Mouse (Mus musculus) gastrocnemius, adult 2 months (tissue): ENCODE measurements around the gene Prune2. TPM values are rescaled to one million over a fixed set of nuclear protein-coding genes. Genes with fewer than 3 reads are reported as not detected.

Source experiments
- DNase-seq: peaks from one replicate; pipeline ENCODE4 v3.0.0; 2022
- H3K27ac ChIP-seq: fragments of 200-600 bp; 2 replicates; pipeline ENCODE4 v1.8.1; 2022; ENCODE audit warnings: mild to moderate bottlenecking
- H3K4me3 ChIP-seq: fragments of 200-600 bp; 2 replicates; pipeline ENCODE4 v1.8.1; 2022; ENCODE audit warnings: mild to moderate bottlenecking, moderate library complexity
- CTCF ChIP-seq: fragments of 200-600 bp; IDR thresholded peaks from 2 replicates; pipeline ENCODE4 v1.8.1; 2022; ENCODE audit warnings: antibody characterized with exemption, mild to moderate bottlenecking, moderate library complexity
- intact Hi-C: fragments of 180-260 bp; cut with DNase I; formaldehyde crosslinking; loops from one replicate; pipeline ENCODE4 v1.15.1; 2025
- total RNA-seq, 2 experiments: library from RNA; stranded (reverse); gene quantifications; 2 replicates each; pipeline ENCODE4 v1.2.3; 2021

Prune2 gene
- total RNA-seq, 2 experiments from 2014 or later, result 5.9 to 9.6 TPM

DNA sequence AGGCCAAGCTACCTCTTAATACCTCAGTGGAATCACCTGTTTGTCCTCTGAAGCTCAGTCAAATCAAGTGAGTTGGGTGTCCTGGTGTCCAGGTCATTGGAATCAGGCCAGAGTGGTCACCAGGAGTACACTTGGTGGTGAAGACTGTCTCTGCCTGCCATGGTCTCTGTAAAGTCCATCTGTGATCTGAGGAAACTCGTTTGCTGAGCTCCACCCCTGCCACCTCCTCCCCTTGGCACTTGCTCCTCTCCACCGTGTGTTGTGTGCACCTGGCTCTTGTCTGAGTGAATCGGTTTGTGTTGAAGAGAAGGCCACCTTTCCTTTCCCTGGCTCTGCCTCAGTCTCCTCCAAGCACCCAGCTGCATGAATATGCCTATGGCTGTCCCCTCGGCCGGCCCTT lies 238.8 kb downstream of the Prune2 start:
- intact Hi-C loops, result no loop called here
- no peak overlapping the region for H3K27ac ChIP-seq
- H3K4me3 ChIP-seq, result no peak overlapping the region
- no peak for TF ChIP-seq CTCF
- DNase-seq, result no peak

DNA sequence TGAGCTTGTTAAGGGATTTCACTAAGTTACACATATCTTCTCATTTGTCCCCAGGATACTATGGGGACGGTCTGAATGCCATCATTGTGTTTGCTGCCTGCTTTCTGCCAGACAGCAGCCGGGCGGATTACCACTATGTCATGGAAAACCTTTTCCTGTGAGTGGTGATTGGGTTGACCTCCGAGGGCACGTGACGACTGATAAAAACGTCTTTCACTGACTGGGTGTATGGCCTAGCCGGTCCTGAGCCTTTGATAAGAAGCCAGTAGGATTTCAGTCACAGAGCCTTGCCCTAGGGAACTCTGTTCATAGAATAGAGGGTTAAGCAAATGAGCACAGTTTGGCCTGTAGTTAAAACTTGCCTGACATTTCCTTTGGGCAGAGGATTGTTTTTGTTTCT lies 243.1 kb downstream of the Prune2 start:
- DNase-seq, result no peak
- TF ChIP-seq CTCF, result no peak
- no peak overlapping the region for H3K4me3 ChIP-seq
- intact Hi-C loops, result no loop called here
- H3K27ac ChIP-seq, result no peak overlapping the region

DNA sequence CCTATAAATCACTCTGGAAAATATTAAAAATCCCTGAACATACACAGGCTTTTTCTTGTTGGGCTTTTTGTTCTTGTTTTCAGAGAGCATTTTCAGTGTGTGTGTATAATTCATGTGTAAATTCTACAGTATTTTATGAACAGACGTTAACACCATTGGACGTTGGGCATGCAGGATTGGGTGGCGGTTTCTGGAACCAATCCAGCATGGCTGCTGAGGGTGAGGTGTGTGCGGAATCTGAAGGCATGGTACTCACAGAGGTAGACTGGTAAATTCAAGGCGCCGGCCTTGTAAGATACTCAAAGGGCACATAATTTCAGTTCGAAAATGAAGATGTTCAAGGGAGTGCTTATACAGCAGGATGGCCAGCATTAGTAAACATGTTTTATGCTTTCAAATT lies 251.2 kb downstream of the Prune2 start:
- no peak for TF ChIP-seq CTCF
- intact Hi-C loops, result no loop called here

DNA sequence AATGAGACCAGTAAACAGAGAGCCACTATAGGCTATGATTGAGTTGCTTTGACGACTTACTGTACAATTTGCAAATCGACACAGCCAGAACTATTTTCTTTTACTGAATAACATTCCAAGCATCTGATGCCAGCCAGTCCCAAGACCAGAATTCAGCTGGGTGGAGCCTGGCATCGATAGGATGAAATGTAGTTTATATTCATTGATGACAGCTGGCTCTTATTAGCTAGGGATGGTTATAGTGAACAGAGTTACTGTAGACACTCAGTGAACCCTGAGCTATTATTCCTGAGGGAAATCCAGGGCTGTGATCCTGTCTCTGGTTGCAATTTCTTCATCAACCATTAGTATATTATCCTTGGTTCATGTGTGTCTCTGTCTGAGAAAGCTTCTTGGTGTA lies 254.6 kb downstream of the Prune2 start:
- no peak overlapping the region for H3K4me3 ChIP-seq
- intact Hi-C loops, result no loop called here
- no peak for DNase-seq
- no peak overlapping the region for H3K27ac ChIP-seq
- TF ChIP-seq CTCF, result no peak

More for the DNA sequence above, 251.2 kb downstream of the Prune2 start:
- Histone ChIP-seq H3K4me3 (no peak overlapping the region), H3K27ac (no peak overlapping the region)
- DNase-seq, result no peak

DNA sequence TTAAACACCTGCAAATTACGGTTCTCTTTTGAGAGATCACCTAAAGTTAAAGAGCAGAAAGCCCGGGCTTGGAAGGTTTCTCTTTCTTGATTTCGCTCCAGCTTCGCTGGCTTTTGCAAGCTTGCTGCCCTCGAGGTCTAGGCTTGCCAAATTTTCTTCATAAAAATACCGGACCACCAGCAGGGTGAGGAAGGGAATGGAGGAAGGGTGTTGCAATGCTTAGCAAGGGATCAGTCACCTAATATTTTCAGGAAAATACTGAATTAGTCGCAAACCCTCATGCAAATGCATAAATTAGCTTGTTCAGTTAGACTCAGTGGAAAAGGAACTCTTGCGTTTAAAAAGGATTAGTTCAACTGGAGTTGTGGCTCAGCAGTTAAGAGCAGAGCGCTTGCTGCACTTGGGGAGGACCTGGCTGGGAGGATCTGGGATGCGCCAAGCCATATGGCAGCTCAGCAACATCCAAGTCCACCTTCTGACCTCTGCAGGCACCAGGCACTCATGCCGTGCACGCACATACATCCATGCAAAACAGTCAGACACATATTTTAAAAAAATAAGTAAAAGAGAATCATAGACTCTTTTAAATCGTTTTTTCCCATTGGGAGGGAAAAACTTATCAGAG lies 259.1 kb downstream of the Prune2 start:
- no peak for TF ChIP-seq CTCF
- Histone ChIP-seq H3K4me3 (no peak overlapping the region), H3K27ac (no peak overlapping the region)
- no peak for DNase-seq
- intact Hi-C loops, result no loop called here

DNA sequence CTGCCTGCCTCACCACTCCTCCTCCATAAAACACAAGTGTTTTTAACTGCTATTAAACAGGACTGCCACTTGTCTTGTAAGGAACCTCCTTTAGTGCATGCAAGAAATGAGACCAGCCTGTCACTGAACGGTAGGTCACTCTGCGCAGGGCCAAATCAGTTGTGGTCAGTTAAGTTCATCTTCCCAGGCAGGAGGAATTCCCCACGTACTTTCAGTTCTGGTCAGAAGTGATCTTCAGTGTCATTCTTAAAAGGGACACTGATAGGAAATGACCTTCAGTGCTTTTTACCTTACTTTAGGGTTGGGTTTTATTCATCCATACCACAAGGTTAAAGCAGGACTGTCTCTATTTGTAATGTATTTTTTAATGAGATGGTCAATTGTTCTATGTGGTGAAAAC lies 262.3 kb downstream of the Prune2 start:
- no peak for DNase-seq
- Histone ChIP-seq H3K4me3 (no peak overlapping the region), H3K27ac (no peak overlapping the region)
- TF ChIP-seq CTCF, result no peak
- intact Hi-C loops, result no loop called here

DNA sequence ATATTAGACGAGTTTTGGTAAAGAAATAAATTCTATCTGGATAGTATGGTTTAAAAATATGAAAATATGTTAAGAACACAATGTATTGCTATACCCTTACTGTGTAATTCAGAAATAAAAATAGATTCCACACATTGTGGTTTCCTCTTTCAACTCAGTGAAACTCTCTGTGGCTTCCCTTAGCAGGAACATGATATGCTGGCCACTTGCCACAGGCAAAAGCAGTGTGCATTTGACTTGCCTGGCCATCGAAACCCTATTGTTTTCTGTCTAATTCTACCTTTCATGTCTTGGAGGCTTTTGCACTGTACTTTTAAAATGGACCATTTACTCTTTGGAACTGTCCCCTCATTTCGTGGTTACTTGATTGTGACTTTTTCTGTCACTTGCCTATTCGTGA lies 267.9 kb downstream of the Prune2 start:
- DNase-seq, result peak; percentile 23
- no peak for TF ChIP-seq CTCF
- H3K27ac ChIP-seq, result no peak overlapping the region
- intact Hi-C loops, result no loop called here
- H3K4me3 ChIP-seq, result no peak overlapping the region

DNA sequence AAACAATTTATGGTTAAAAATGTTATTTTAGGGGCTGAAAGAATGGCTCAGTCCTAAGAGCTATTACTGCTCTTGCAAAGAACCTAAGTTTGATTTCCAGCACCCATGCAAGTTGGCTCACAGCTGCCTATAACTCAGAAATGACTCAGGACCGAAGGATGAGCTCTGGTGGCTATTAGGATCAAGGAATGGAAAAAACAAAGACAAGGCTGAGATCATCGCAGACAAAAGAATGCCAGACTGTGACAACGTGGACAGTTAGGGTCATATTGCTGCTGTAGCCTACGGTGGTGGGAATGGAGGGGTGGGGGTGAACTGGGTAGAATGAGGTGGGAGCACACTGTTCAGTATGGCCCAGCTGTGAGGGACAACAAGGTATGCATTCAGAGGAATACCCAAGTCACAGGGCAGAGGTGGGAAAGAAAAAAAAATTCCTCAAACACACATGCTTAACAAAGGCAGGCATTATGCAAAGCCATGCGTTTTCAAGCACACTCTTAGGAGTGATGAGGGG lies 269.7 kb downstream of the Prune2 start:
- TF ChIP-seq CTCF, result no peak
- Histone ChIP-seq H3K27ac (no peak overlapping the region), H3K4me3 (no peak overlapping the region)
- no peak for DNase-seq
- intact Hi-C loops, result no loop called here

DNA sequence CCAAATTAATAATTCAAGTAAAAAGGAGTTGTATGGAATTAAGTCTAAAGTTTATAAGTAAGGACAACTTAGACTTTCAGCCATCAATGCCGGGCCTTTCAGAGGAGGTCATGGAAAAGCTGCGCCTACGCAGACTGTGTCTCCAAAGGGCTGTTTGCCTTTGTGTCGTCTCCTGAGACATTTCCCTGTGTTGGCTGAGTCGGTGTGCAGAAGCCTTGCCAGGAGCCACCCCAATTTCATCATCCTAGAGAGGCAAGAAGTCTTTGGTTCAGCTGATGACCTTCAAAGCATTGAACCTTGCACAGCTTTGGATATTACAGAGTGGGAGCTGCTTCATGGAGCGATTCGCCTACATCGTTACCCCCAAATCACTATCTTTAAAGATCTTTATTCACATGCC lies 270.2 kb downstream of the Prune2 start:
- Histone ChIP-seq H3K27ac (no peak overlapping the region), H3K4me3 (no peak overlapping the region)
- TF ChIP-seq CTCF, result no peak
- intact Hi-C loops, result no loop called here
- peak; percentile 19 for DNase-seq

DNA sequence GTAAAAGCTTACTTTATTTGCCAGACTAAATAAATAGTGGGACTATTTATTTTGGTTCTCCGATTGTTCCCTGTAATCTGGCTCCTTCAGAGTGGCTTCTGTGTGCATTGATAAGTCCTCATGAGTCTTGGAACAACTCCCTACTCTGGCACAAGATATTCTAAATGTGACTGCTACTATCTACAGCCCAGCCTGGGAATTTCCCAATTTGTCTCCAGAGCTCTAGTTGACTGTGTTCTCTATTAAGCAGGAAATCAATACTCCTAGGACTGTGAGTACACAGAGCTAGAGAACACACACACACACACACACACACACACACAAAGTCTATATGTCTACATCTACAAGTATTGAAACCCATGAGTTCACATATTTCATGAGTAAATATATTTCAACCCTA lies 274.1 kb downstream of the Prune2 start:
- no peak for TF ChIP-seq CTCF
- H3K4me3 ChIP-seq, result no peak overlapping the region
- DNase-seq, result no peak
- intact Hi-C loops, result no loop called here
- H3K27ac ChIP-seq, result no peak overlapping the region

DNA sequence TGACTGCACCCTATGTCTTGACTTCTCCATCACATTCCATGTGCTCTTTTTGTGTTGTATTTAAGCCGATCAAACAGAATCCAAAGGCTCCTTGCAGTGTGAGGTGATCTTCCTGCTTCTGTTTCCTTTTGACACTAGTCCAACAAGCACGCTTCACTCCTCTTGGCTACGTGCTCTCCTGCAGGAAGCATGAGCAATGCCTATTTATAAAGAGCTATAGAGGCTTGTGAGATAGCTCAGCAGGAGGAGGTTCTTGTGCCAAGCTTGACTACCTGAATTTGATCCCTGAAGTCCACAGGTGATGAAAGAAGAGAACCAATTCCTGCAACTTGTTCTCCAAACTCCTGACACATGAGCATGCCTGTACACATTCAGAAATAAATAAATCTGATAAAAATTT lies 282.6 kb downstream of the Prune2 start:
- no peak overlapping the region for H3K4me3 ChIP-seq
- intact Hi-C loops, result no loop called here
- DNase-seq, result no peak
- H3K27ac ChIP-seq, result no peak overlapping the region
- no peak for TF ChIP-seq CTCF

DNA sequence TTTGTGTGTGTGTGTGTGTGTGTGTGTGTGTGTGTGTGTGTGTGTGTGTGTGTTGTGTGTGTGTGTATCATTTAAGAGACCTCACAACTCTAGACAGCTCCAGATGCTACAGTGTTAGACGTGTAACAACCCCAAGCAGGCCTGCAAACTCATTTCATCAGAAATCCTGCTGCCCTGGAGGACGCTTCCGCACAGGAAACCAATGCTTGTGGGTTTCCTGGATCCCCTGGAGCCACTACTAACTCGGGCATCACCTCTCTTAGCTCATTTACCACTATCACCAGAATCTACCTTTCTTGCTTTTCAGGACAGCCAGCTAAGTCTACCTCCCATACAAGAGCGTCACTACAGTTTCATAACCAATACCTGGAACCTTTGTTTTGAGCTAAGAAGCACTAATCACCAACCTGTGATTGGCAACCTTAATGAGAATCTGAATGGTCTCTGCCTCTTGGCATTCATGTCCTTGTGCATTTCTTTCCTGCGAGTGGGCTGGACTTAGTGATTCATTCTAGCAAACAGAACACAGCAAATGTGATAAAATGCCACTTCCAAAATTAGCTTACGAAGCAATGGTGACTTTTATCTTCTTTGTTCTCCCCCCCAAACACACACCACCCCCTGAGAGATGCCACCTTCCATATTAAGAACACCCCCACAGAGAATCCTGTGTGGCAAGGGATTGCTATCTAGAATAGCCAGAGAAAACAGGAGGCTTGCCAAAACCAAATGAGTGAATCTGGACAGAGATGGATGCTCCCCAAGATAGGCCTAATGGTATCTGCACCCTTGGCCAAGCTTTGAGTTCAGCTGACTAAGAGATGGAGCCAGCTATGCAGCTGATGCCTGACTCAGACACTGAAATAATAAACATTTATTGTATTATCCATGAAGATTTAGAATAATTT lies 284.5 kb downstream of the Prune2 start:
- no peak for DNase-seq
- Histone ChIP-seq H3K27ac (no peak overlapping the region), H3K4me3 (no peak overlapping the region)
- intact Hi-C loops, result no loop called here
- no peak for TF ChIP-seq CTCF

DNA sequence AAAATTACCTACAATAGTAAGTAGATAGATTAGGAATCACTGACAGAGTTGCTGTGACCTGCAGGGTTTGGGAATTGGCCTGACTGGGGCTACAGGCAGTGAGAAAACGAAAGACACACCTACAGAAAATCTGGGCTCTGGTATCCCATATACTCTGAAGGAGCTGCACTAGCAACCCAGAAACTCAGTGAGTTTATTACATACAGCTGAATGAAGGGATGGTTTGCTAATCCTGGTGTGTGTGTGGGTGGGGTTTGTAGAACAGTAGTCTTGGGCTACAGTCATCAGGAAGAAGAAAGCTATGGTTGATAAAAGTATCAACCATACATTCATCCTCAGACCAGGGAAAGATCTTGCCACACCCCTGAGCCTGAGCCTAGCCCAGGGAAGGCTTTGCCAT lies 285.3 kb downstream of the Prune2 start:
- no peak overlapping the region for H3K4me3 ChIP-seq
- TF ChIP-seq CTCF, result no peak
- no peak for DNase-seq
- intact Hi-C loops, result no loop called here
- no peak overlapping the region for H3K27ac ChIP-seq

DNA sequence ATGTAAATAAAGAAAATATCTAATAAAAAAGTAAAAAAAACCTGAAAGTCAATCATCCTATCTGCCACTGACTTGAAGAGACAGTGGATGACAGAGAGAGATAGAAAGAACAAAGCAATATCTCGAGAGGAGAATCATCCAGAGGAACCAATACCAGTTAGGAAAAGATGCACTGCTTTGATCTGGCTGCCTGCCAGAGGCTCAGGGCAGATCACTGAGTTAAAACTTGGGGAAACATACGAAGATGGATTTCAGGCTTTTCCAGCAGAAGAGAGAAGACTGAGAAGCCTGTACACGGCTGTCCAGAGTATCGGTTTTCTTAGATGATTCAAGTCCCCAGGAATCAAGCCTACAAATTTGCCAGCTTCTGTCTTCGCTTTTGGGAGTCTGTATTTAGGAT lies 287.0 kb downstream of the Prune2 start:
- intact Hi-C loops, result no loop called here
- no peak for TF ChIP-seq CTCF
- Histone ChIP-seq H3K27ac (no peak overlapping the region), H3K4me3 (no peak overlapping the region)
- no peak for DNase-seq
